Mouse (Mus musculus): ENCODE measurements around the gene Pigk. TPM values are rescaled to one million over a fixed set of nuclear protein-coding genes. Genes with fewer than 3 reads are reported as not detected.

Pigk gene
- total and polyA plus RNA-seq, 3 experiments: 4.1 to 39.2 (median 34.2) TPM

DNA sequence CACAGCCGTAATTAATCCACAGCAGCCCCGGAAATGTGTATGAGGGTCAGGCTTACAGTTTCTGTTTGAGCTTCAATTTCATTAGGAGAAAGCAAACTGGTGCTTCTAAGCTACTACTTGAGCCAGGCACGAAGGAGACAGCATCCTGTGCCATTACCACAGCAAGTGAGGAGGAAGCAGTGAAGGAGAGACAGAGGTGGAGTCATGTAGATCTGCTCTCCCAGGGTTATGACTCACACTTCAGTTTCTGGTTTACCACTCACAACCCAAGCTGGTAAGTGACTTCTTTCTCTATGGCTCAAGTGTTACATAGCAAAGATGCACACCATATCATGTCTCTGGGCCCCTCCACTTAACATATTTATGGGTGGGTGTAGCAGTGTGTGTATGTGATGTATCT, 206.5 kb downstream of the Pigk start:
- Histone ChIP-seq H3K9me3 (replicated peaks) (no peaks in the 10 kb centered on the region), H3K36me3 (replicated peaks) (no peaks in the 10 kb centered on the region), H3K4me1 (ENCODE audit: insufficient read depth, low read depth, low read length) (no peaks in the 10 kb centered on the region), H3K27me3 (ENCODE audit: insufficient read depth, low read length) (0 out of 2 replicates have a peak, but pooled peaks cover 2% of the 10 kb centered on the region), H3K4me3 (ENCODE audit: low read depth, low read length) (no peak overlapping the region)
- ATAC-seq (ENCODE audit: extremely low read depth, insufficient number of reproducible peaks, low FRiP score, poor library complexity, severe bottlenecking): no peak
- no peak for DNase-seq (ENCODE audit: low spot score)
- TF ChIP-seq POLR2AphosphoS5 (IDR thresholded peaks at IDR 0.05; ENCODE audit: insufficient replicate concordance, low read depth, low read length): no peak
- no peak for TF ChIP-seq GATA2 (IDR thresholded peaks at IDR 0.05; ENCODE audit: borderline replicate concordance, low read depth, low read length)
- no peak for TF ChIP-seq GATA1 (IDR thresholded peaks at IDR 0.05; ENCODE audit: borderline replicate concordance, low read length)
- TF ChIP-seq TAL1 (conservative IDR thresholded peaks at IDR 0.05; ENCODE audit: low read depth, low read length): no peak
- TF ChIP-seq CTCF (IDR thresholded peaks at IDR 0.05; ENCODE audit: low read depth, low read length): no peak

DNA sequence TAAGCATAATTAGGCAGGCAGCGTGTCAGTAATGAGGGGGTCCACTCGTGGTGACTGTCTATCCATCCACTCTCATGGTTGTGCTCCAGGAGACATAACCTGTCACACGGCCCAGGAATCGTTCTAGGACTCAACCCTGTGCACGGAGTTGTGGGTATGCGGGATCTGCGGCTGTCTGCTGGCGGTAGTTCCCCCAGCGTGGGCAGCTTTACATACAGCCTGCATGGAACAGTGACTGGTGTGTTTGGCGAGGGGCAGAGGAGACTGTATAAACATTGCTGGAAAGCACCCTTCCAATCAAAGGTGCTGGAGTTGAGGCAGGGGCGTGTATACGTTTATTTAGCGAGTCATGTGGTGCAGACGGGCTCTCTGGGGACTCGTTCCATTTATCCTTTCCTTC, 209.6 kb downstream of the Pigk start:
- ATAC-seq (ENCODE audit: extremely low read depth, insufficient number of reproducible peaks, low FRiP score, poor library complexity, severe bottlenecking) (no peak), DNase-seq (ENCODE audit: low spot score) (no peak)
- Histone ChIP-seq H3K4me3 (ENCODE audit: low read depth, low read length) (no peak overlapping the region), H3K4me1 (ENCODE audit: insufficient read depth, low read depth, low read length) (no peaks in the 10 kb centered on the region), H3K27me3 (ENCODE audit: insufficient read depth, low read length) (0 out of 2 replicates have a peak, but pooled peaks cover 2% of the 10 kb centered on the region), H3K36me3 (replicated peaks) (no peaks in the 10 kb centered on the region), H3K9me3 (replicated peaks) (no peaks in the 10 kb centered on the region)
- no peak for TF ChIP-seq POLR2AphosphoS5 (IDR thresholded peaks at IDR 0.05; ENCODE audit: insufficient replicate concordance, low read depth, low read length)
- no peak for TF ChIP-seq GATA1 (IDR thresholded peaks at IDR 0.05; ENCODE audit: borderline replicate concordance, low read length)
- no peak for TF ChIP-seq GATA2 (IDR thresholded peaks at IDR 0.05; ENCODE audit: borderline replicate concordance, low read depth, low read length)
- no peak for TF ChIP-seq CTCF (IDR thresholded peaks at IDR 0.05; ENCODE audit: low read depth, low read length)
- no peak for TF ChIP-seq TAL1 (conservative IDR thresholded peaks at IDR 0.05; ENCODE audit: low read depth, low read length)

DNA sequence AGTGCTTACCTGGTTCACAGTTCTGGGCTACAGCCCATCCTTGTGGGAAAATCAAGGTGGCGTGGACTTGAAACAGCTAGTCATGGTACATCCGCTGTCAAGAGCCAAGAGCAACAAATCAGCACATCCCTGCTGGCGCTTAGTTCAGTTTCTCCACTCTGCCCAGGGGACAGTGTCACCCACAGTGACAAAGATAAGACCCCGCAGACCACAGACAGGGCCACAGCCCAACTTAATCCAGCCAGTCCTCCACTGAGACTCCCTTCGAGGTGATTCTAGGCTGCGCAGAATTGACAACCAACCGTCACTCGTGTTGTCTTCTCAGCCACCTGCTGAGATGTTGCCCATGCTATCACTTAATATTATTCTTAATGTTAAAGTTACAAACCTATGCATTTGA, 211.5 kb downstream of the Pigk start:
- TF ChIP-seq GATA2 (IDR thresholded peaks at IDR 0.05; ENCODE audit: borderline replicate concordance, low read depth, low read length) (no peak), CTCF (IDR thresholded peaks at IDR 0.05; ENCODE audit: low read depth, low read length) (no peak), TAL1 (conservative IDR thresholded peaks at IDR 0.05; ENCODE audit: low read depth, low read length) (no peak)
- Histone ChIP-seq H3K9me3 (replicated peaks) (no peaks in the 10 kb centered on the region), H3K4me1 (ENCODE audit: insufficient read depth, low read depth, low read length) (no peaks in the 10 kb centered on the region), H3K27me3 (ENCODE audit: insufficient read depth, low read length) (no peaks in the 10 kb centered on the region), H3K4me3 (ENCODE audit: low read depth, low read length) (no peak overlapping the region), H3K36me3 (replicated peaks) (no peaks in the 10 kb centered on the region)
- ATAC-seq (ENCODE audit: extremely low read depth, insufficient number of reproducible peaks, low FRiP score, poor library complexity, severe bottlenecking) (no peak), DNase-seq (ENCODE audit: low spot score) (no peak)

DNA sequence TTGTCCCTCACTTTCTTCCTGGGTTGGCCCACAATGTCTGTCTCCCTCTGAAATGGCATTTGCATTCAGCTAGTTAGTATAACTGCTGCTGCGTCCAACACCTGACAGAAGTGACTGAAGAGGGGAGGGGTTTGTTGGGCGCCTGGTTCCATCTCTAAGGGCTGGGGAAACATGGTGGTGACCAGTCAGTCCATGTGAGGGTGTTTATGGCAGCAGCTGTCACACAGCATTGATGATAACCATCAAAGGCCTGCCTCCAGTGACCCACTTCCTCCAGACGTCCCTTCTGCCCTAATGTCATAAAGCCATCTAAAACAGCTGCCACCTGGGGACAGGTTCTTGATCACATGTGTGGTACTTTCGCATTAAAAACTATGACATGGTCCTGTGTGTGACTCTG, 212.3 kb downstream of the Pigk start:
- ATAC-seq (ENCODE audit: extremely low read depth, insufficient number of reproducible peaks, low FRiP score, poor library complexity, severe bottlenecking) (no peak), DNase-seq (ENCODE audit: low spot score) (no peak)
- Histone ChIP-seq H3K27me3 (ENCODE audit: insufficient read depth, low read length) (no peaks in the 10 kb centered on the region), H3K36me3 (replicated peaks) (no peaks in the 10 kb centered on the region), H3K9me3 (replicated peaks) (no peaks in the 10 kb centered on the region), H3K4me3 (ENCODE audit: low read depth, low read length) (no peak overlapping the region), H3K4me1 (ENCODE audit: insufficient read depth, low read depth, low read length) (no peaks in the 10 kb centered on the region)
- TF ChIP-seq TAL1 (conservative IDR thresholded peaks at IDR 0.05; ENCODE audit: low read depth, low read length) (no peak), CTCF (IDR thresholded peaks at IDR 0.05; ENCODE audit: low read depth, low read length) (no peak), POLR2AphosphoS5 (IDR thresholded peaks at IDR 0.05; ENCODE audit: insufficient replicate concordance, low read depth, low read length) (no peak), GATA1 (IDR thresholded peaks at IDR 0.05; ENCODE audit: borderline replicate concordance, low read length) (no peak), GATA2 (IDR thresholded peaks at IDR 0.05; ENCODE audit: borderline replicate concordance, low read depth, low read length) (no peak)

DNA sequence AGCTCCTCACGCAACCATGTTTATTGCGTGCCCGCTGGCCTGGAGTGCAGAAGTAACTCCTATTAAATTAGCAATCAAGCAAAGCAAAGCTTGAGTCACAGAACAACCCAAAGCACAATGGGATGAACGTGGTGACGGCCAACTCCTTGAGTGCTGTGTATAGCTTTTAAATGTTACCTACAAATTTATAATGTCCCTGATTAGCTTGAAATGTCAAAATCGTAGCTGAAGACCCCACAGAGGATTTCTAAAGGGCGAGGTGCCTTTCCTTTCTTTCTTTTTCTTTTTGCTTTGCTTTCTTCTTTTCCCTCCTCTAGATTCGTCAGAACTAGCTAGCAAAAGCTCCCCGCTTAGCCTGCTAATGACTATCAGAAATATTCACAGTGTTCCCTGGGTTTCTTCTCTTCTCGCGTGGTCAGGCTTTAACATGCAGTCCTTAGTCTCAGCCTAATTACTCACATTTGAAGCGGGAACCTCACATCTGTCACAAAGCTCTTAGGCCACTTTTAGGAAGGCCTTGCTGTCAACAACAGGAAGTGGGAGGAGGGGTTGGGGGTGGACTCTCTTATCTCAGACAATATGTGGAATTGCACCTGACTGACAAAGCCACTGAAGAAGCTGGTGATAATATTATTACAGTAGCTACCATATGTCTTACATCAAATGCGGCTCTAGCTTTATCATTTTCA, 214.5 kb downstream of the Pigk start:
- Histone ChIP-seq H3K9me3 (replicated peaks) (no peaks in the 10 kb centered on the region), H3K36me3 (replicated peaks) (no peaks in the 10 kb centered on the region), H3K4me1 (ENCODE audit: insufficient read depth, low read depth, low read length) (no peaks in the 10 kb centered on the region), H3K27me3 (ENCODE audit: insufficient read depth, low read length) (no peaks in the 10 kb centered on the region), H3K4me3 (ENCODE audit: low read depth, low read length) (no peak overlapping the region)
- TF ChIP-seq GATA1 (IDR thresholded peaks at IDR 0.05; ENCODE audit: borderline replicate concordance, low read length) (no peak), POLR2AphosphoS5 (IDR thresholded peaks at IDR 0.05; ENCODE audit: insufficient replicate concordance, low read depth, low read length) (no peak), GATA2 (IDR thresholded peaks at IDR 0.05; ENCODE audit: borderline replicate concordance, low read depth, low read length) (no peak), CTCF (IDR thresholded peaks at IDR 0.05; ENCODE audit: low read depth, low read length) (no peak), TAL1 (conservative IDR thresholded peaks at IDR 0.05; ENCODE audit: low read depth, low read length) (no peak)
- DNase-seq (ENCODE audit: low spot score): no peak
- ATAC-seq (ENCODE audit: extremely low read depth, insufficient number of reproducible peaks, low FRiP score, poor library complexity, severe bottlenecking): no peak

DNA sequence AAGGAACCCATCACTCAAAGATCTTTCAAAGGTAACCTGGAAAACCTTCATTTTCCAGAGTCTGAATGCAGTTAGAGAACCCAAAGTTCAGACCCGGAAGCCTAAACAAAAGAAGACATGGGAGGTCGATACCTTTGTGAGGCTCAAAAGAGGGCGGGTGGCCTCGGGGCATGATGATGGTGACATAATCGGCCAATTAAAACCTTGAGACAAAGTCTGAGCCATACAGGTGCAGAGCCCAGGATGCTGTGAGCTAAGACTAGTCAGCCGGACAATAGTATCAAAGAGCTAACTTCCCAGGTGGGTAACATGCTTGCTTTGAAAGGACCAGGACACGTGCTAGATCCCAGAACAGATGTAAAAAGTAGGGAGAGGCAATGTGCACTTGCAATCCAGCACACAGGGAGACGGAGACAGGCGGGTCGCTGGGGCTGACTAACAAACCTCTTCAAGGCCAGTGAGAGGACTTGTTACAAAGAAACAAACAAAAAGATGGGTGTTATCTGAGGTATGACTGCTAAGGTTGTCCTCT, 215.4 kb downstream of the Pigk start:
- DNase-seq (ENCODE audit: low spot score): no peak
- ATAC-seq (ENCODE audit: extremely low read depth, insufficient number of reproducible peaks, low FRiP score, poor library complexity, severe bottlenecking): no peak
- TF ChIP-seq GATA2 (IDR thresholded peaks at IDR 0.05; ENCODE audit: borderline replicate concordance, low read depth, low read length) (no peak), CTCF (IDR thresholded peaks at IDR 0.05; ENCODE audit: low read depth, low read length) (no peak), POLR2AphosphoS5 (IDR thresholded peaks at IDR 0.05; ENCODE audit: insufficient replicate concordance, low read depth, low read length) (no peak), GATA1 (IDR thresholded peaks at IDR 0.05; ENCODE audit: borderline replicate concordance, low read length) (no peak), TAL1 (conservative IDR thresholded peaks at IDR 0.05; ENCODE audit: low read depth, low read length) (no peak)
- no peaks in the 10 kb centered on the region for H3K36me3 ChIP-seq (replicated peaks)
- no peaks in the 10 kb centered on the region for H3K9me3 ChIP-seq (replicated peaks)
- no peaks in the 10 kb centered on the region for H3K4me1 ChIP-seq (ENCODE audit: insufficient read depth, low read depth, low read length)
- no peak overlapping the region for H3K4me3 ChIP-seq (ENCODE audit: low read depth, low read length)
- H3K27me3 ChIP-seq (ENCODE audit: insufficient read depth, low read length): no peaks in the 10 kb centered on the region

Data from G1E (cell line).